7 mouse cellular contexts compared by ENCODE assay signal in the genomic region with DNA sequence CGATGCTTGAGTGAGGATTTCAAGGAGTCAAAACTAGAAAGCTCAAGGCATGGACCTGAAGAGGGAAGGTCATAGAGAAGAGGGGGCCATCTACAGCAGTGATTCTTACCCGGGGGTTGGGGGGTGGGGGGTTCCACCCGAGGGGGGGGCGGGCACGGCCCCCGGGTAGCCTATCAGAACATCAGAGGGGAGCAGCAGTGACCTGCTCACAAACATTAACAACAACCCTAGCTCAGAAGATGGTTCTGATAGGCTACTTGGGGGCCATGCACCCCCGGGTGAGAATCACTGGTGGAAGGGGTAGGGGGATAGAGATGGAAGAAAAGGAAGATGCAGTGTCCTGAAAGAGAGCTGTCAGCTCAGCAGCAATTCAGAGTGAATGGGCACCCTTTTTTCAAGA.
DNase-seq lines count a peak whose midpoint lies in the region; ATAC-seq and TF ChIP-seq lines count a peak whose summit lies in the region.
"Not testable (repeated sequence)": the region's sequence is repeated elsewhere in the genome, so short reads cannot be mapped to it uniquely, and the experiment has no call there.

No protein-coding gene starts in this region.

- not testable (repeated sequence) for TF ChIP-seq CTCF in intestine, postnatal 0 days (IDR thresholded peaks at IDR 0.05; ENCODE audit: low read depth)

- ATAC-seq in embryonic facial prominence, embryonic 13.5 days (ENCODE audit: insufficient number of reproducible peaks, insufficient read depth, low FRiP score, low TSS enrichment, low read depth): 0 out of 2 replicates have a peak, but pooled peaks have one; percentile 48
- peak; percentile 48; the same call in 1 of the 2 replicates for ATAC-seq in forebrain, embryonic 15.5 days (replicated peaks)
- peak; percentile 27; the same call in 1 of the 2 replicates for ATAC-seq in hindbrain, embryonic 11.5 days (ENCODE audit: low FRiP score)
- peak; percentile 51; the same call in 1 of the 2 replicates for ATAC-seq in intestine, postnatal 0 days
- ATAC-seq in limb, embryonic 14.5 days (ENCODE audit: low FRiP score, low read depth): peak; percentile 37; the same call in 1 of the 2 replicates
- peak; percentile 54; the same call in 1 of the 2 replicates for ATAC-seq in midbrain, embryonic 12.5 days (ENCODE audit: low FRiP score, low read depth)
- peak; percentile 56; the same call in 1 of the 2 replicates for ATAC-seq in neural tube, embryonic 13.5 days (ENCODE audit: low read depth)

- H3K4me2 ChIP-seq in embryonic facial prominence, embryonic 13.5 days; forebrain, embryonic 15.5 days (replicated peaks); hindbrain, embryonic 11.5 days (replicated peaks; ENCODE audit: low read depth, low read length); intestine, postnatal 0 days (replicated peaks; ENCODE audit: low read depth); limb, embryonic 14.5 days (replicated peaks; ENCODE audit: low read depth, low read length, severe bottlenecking); midbrain, embryonic 12.5 days (replicated peaks); neural tube, embryonic 13.5 days: not testable (repeated sequence)

- H3K27ac ChIP-seq in embryonic facial prominence, embryonic 13.5 days; forebrain, embryonic 15.5 days (replicated peaks); hindbrain, embryonic 11.5 days (ENCODE audit: low read depth, low read length); intestine, postnatal 0 days (ENCODE audit: low read depth, low read length); limb, embryonic 14.5 days (replicated peaks; ENCODE audit: low read depth, low read length); midbrain, embryonic 12.5 days (replicated peaks); neural tube, embryonic 13.5 days (replicated peaks): not testable (repeated sequence)

- not testable (repeated sequence) for H3K4me1 ChIP-seq in embryonic facial prominence, embryonic 13.5 days; forebrain, embryonic 15.5 days; hindbrain, embryonic 11.5 days (replicated peaks; ENCODE audit: control insufficient read depth, insufficient read depth, low read length); intestine, postnatal 0 days (replicated peaks; ENCODE audit: control insufficient read depth, insufficient read depth, low read length); limb, embryonic 14.5 days (ENCODE audit: control insufficient read depth, insufficient read depth, low read length); midbrain, embryonic 12.5 days; neural tube, embryonic 13.5 days (replicated peaks)

- H3K36me3 ChIP-seq in embryonic facial prominence, embryonic 13.5 days: peaks cover 23% of the 10 kb centered on the region
- H3K36me3 ChIP-seq in forebrain, embryonic 15.5 days: peaks cover 21% of the 10 kb centered on the region
- H3K36me3 ChIP-seq in hindbrain, embryonic 11.5 days (ENCODE audit: control insufficient read depth, insufficient read depth, low read length): not testable (repeated sequence)
- peaks cover 11% of the 10 kb centered on the region; the same call in 1 of the 2 replicates for H3K36me3 ChIP-seq in intestine, postnatal 0 days (ENCODE audit: control insufficient read depth, insufficient read depth)
- H3K36me3 ChIP-seq in limb, embryonic 14.5 days (ENCODE audit: control insufficient read depth, insufficient read depth, low read length): peaks cover 18% of the 10 kb centered on the region
- H3K36me3 ChIP-seq in midbrain, embryonic 12.5 days: peaks cover 29% of the 10 kb centered on the region
- H3K36me3 ChIP-seq in neural tube, embryonic 13.5 days: peaks cover 26% of the 10 kb centered on the region

- TF ChIP-seq POLR2A in limb, embryonic 14.5 days (IDR thresholded peaks at IDR 0.05; ENCODE audit: borderline replicate concordance, extremely low read depth, insufficient read depth, insufficient read length): not testable (repeated sequence)

- WGBS in embryonic facial prominence, embryonic 13.5 days: 85% methylated on average over 7 of the region's 7 CpGs
- 94% methylated on average over 7 of the region's 7 CpGs for WGBS in forebrain, embryonic 15.5 days
- WGBS in hindbrain, embryonic 11.5 days: 88% methylated on average over 7 of the region's 7 CpGs
- WGBS in intestine, postnatal 0 days: 92% methylated on average over 7 of the region's 7 CpGs
- WGBS in limb, embryonic 14.5 days: 83% methylated on average over 5 of the region's 7 CpGs
- 96% methylated on average over 7 of the region's 7 CpGs for WGBS in midbrain, embryonic 12.5 days
- 94% methylated on average over 7 of the region's 7 CpGs for WGBS in neural tube, embryonic 13.5 days

- H3K9me3 ChIP-seq in embryonic facial prominence, embryonic 13.5 days; forebrain, embryonic 15.5 days; hindbrain, embryonic 11.5 days (ENCODE audit: control insufficient read depth, low read length); intestine, postnatal 0 days (ENCODE audit: control insufficient read depth); limb, embryonic 14.5 days (ENCODE audit: control insufficient read depth, low read length); midbrain, embryonic 12.5 days; neural tube, embryonic 13.5 days: not testable (repeated sequence)

- H3K9ac ChIP-seq in embryonic facial prominence, embryonic 13.5 days; forebrain, embryonic 15.5 days (replicated peaks); hindbrain, embryonic 11.5 days (ENCODE audit: low read depth, low read length); intestine, postnatal 0 days (ENCODE audit: low read depth, low read length); limb, embryonic 14.5 days (ENCODE audit: low read depth, low read length, severe bottlenecking); midbrain, embryonic 12.5 days (replicated peaks); neural tube, embryonic 13.5 days: not testable (repeated sequence)

- not testable (repeated sequence) for H3K27me3 ChIP-seq in embryonic facial prominence, embryonic 13.5 days; forebrain, embryonic 15.5 days; hindbrain, embryonic 11.5 days (ENCODE audit: control insufficient read depth, insufficient read depth, low read length); intestine, postnatal 0 days (replicated peaks; ENCODE audit: control insufficient read depth, insufficient read depth, low read length); limb, embryonic 14.5 days (ENCODE audit: control insufficient read depth, insufficient read depth, low read length); midbrain, embryonic 12.5 days; neural tube, embryonic 13.5 days

- not testable (repeated sequence) for H3K4me3 ChIP-seq in embryonic facial prominence, embryonic 13.5 days; forebrain, embryonic 15.5 days; hindbrain, embryonic 11.5 days (ENCODE audit: low read depth, low read length); intestine, postnatal 0 days (ENCODE audit: low read depth, low read length); limb, embryonic 14.5 days (replicated peaks; ENCODE audit: low read length); midbrain, embryonic 12.5 days; neural tube, embryonic 13.5 days

- DNase-seq in hindbrain, embryonic 11.5 days (ENCODE audit: low spot score); limb, embryonic 14.5 days (ENCODE audit: low spot score): not testable (repeated sequence)
